Mouse (Mus musculus): ENCODE results near the gene A930017K11Rik. TPM values are rescaled to one million over a fixed set of nuclear protein-coding genes. Genes with fewer than 3 reads are reported as not detected.

The A930017K11Rik gene
- polyA plus RNA-seq, 1 experiment from 2014 or later = 0.21 TPM

GRCm38 (mm10) chr17:25982913-25983312, 30.5 kb upstream of the A930017K11Rik start:
- no peak overlapping the region for H3K4me2 ChIP-seq (ENCODE audit: low read depth, low read length)
- H3K4me3 ChIP-seq (ENCODE audit: low read length) = no peak overlapping the region
- no peak overlapping the region for H3K9ac ChIP-seq (ENCODE audit: low read depth, low read length)
- peaks cover 30% of the 10 kb centered on the region for H3K4me1 ChIP-seq (ENCODE audit: control insufficient read depth, insufficient read depth, low read length)
- WGBS = 83% methylated on average over 3 of the region's 3 CpGs
- no peaks in the 10 kb centered on the region for H3K27me3 ChIP-seq (replicated peaks; ENCODE audit: control insufficient read depth, insufficient read depth, low read length)
- no peaks in the 10 kb centered on the region for H3K9me3 ChIP-seq (ENCODE audit: control insufficient read depth, low read length)
- ATAC-seq = no peak
- no peak overlapping the region; the same call in 1 of the 2 replicates for H3K27ac ChIP-seq (ENCODE audit: low read length)
- 0 out of 2 replicates have a peak, but pooled peaks cover 2% of the 10 kb centered on the region for H3K36me3 ChIP-seq (ENCODE audit: control insufficient read depth, insufficient read depth, low read length)

GRCm38 (mm10) chr17:25980854-25981253, 28.5 kb upstream of the A930017K11Rik start:
- peaks cover 30% of the 10 kb centered on the region for H3K4me1 ChIP-seq (ENCODE audit: control insufficient read depth, insufficient read depth, low read length)
- H3K27me3 ChIP-seq (replicated peaks; ENCODE audit: control insufficient read depth, insufficient read depth, low read length) = no peaks in the 10 kb centered on the region
- H3K9ac ChIP-seq (ENCODE audit: low read depth, low read length) = peak overlapping the region; percentile 39; the same call in 1 of the 2 replicates
- H3K9me3 ChIP-seq (ENCODE audit: control insufficient read depth, low read length) = no peaks in the 10 kb centered on the region
- no peak overlapping the region for H3K4me3 ChIP-seq (ENCODE audit: low read length)
- 81% methylated on average over 5 of the region's 5 CpGs for WGBS
- no peak for ATAC-seq
- peak overlapping the region; percentile 18; the same call in 1 of the 2 replicates for H3K4me2 ChIP-seq (ENCODE audit: low read depth, low read length)
- peak overlapping the region; percentile 89 for H3K27ac ChIP-seq (ENCODE audit: low read length)
- 0 out of 2 replicates have a peak, but pooled peaks cover 2% of the 10 kb centered on the region for H3K36me3 ChIP-seq (ENCODE audit: control insufficient read depth, insufficient read depth, low read length)

GRCm38 (mm10) chr17:25979829-25980738, 27.7 kb upstream of the A930017K11Rik start:
- peaks cover 30% of the 10 kb centered on the region for H3K4me1 ChIP-seq (ENCODE audit: control insufficient read depth, insufficient read depth, low read length)
- H3K27me3 ChIP-seq (replicated peaks; ENCODE audit: control insufficient read depth, insufficient read depth, low read length) = no peaks in the 10 kb centered on the region
- peak; percentile 76 for ATAC-seq
- peak overlapping the region; percentile 39 for H3K9ac ChIP-seq (ENCODE audit: low read depth, low read length)
- H3K9me3 ChIP-seq (ENCODE audit: control insufficient read depth, low read length) = no peaks in the 10 kb centered on the region
- H3K27ac ChIP-seq (ENCODE audit: low read length) = peak overlapping the region; percentile 89
- WGBS = 86% methylated on average over 5 of the region's 5 CpGs
- 0 out of 2 replicates have a peak, but pooled peaks cover 2% of the 10 kb centered on the region for H3K36me3 ChIP-seq (ENCODE audit: control insufficient read depth, insufficient read depth, low read length)
- 0 out of 2 replicates have a peak overlapping the region, but pooled peaks have one; percentile 8 for H3K4me3 ChIP-seq (ENCODE audit: low read length)
- peak overlapping the region; percentile 34 for H3K4me2 ChIP-seq (ENCODE audit: low read depth, low read length)

GRCm38 (mm10) chr17:25970954-25971707, 18.8 kb upstream of the A930017K11Rik start:
- no peaks in the 10 kb centered on the region for H3K27me3 ChIP-seq (replicated peaks; ENCODE audit: control insufficient read depth, insufficient read depth, low read length)
- H3K4me3 ChIP-seq (ENCODE audit: low read length) = no peak overlapping the region
- no peak overlapping the region for H3K27ac ChIP-seq (ENCODE audit: low read length)
- 89% methylated on average over 4 of the region's 4 CpGs for WGBS
- no peak overlapping the region for H3K4me2 ChIP-seq (ENCODE audit: low read depth, low read length)
- no peaks in the 10 kb centered on the region for H3K36me3 ChIP-seq (ENCODE audit: control insufficient read depth, insufficient read depth, low read length)
- ATAC-seq = no peak
- no peaks in the 10 kb centered on the region for H3K9me3 ChIP-seq (ENCODE audit: control insufficient read depth, low read length)
- peaks cover 14% of the 10 kb centered on the region for H3K4me1 ChIP-seq (ENCODE audit: control insufficient read depth, insufficient read depth, low read length)
- H3K9ac ChIP-seq (ENCODE audit: low read depth, low read length) = no peak overlapping the region

- Histone ChIP-seq H3K9me3 (ENCODE audit: control insufficient read depth, low read length) (no peaks in the 10 kb centered on the region), H3K36me3 (ENCODE audit: control insufficient read depth, insufficient read depth, low read length) (no peaks in the 10 kb centered on the region), H3K4me1 (ENCODE audit: control insufficient read depth, insufficient read depth, low read length) (peaks cover 14% of the 10 kb centered on the region), H3K9ac (ENCODE audit: low read depth, low read length) (no peak overlapping the region), H3K27me3 (replicated peaks; ENCODE audit: control insufficient read depth, insufficient read depth, low read length) (no peaks in the 10 kb centered on the region), H3K4me3 (ENCODE audit: low read length) (no peak overlapping the region), H3K27ac (ENCODE audit: low read length) (no peak overlapping the region), H3K4me2 (ENCODE audit: low read depth, low read length) (no peak overlapping the region)
- WGBS = 86% methylated on average over 9 of the region's 9 CpGs
- ATAC-seq = no peak
These were observed 18.1 kb upstream of the A930017K11Rik start for GRCm38 (mm10) chr17:25970448-25970847.

GRCm38 (mm10) chr17:25968176-25968575, 15.8 kb upstream of the A930017K11Rik start:
- Histone ChIP-seq H3K4me3 (ENCODE audit: low read length) (no peak overlapping the region), H3K4me2 (ENCODE audit: low read depth, low read length) (no peak overlapping the region), H3K27ac (ENCODE audit: low read length) (peak overlapping the region; percentile 35; the same call in 1 of the 2 replicates), H3K4me1 (ENCODE audit: control insufficient read depth, insufficient read depth, low read length) (peaks cover 18% of the 10 kb centered on the region), H3K36me3 (ENCODE audit: control insufficient read depth, insufficient read depth, low read length) (no peaks in the 10 kb centered on the region), H3K9ac (ENCODE audit: low read depth, low read length) (no peak overlapping the region), H3K9me3 (ENCODE audit: control insufficient read depth, low read length) (no peaks in the 10 kb centered on the region), H3K27me3 (replicated peaks; ENCODE audit: control insufficient read depth, insufficient read depth, low read length) (no peaks in the 10 kb centered on the region)
- peak; percentile 94 for ATAC-seq
- 58% methylated on average over 1 of the region's 1 CpGs for WGBS

- Histone ChIP-seq H3K27ac (ENCODE audit: low read length) (peak overlapping the region; percentile 35; the same call in 1 of the 2 replicates), H3K36me3 (ENCODE audit: control insufficient read depth, insufficient read depth, low read length) (0 out of 2 replicates have a peak, but pooled peaks cover 2% of the 10 kb centered on the region), H3K4me2 (ENCODE audit: low read depth, low read length) (no peak overlapping the region), H3K9ac (ENCODE audit: low read depth, low read length) (no peak overlapping the region), H3K4me1 (ENCODE audit: control insufficient read depth, insufficient read depth, low read length) (peaks cover 18% of the 10 kb centered on the region), H3K27me3 (replicated peaks; ENCODE audit: control insufficient read depth, insufficient read depth, low read length) (no peaks in the 10 kb centered on the region), H3K9me3 (ENCODE audit: control insufficient read depth, low read length) (no peaks in the 10 kb centered on the region), H3K4me3 (ENCODE audit: low read length) (no peak overlapping the region)
- 43% methylated on average over 3 of the region's 3 CpGs for WGBS
- peak; percentile 15; the same call in 1 of the 2 replicates for ATAC-seq
These were observed 15.3 kb upstream of the A930017K11Rik start for GRCm38 (mm10) chr17:25967652-25968051.

- 74% methylated on average over 7 of the region's 7 CpGs for WGBS
- no peaks in the 10 kb centered on the region for H3K27me3 ChIP-seq (replicated peaks; ENCODE audit: control insufficient read depth, insufficient read depth, low read length)
- H3K4me3 ChIP-seq (ENCODE audit: low read length) = no peak overlapping the region
- no peaks in the 10 kb centered on the region for H3K9me3 ChIP-seq (ENCODE audit: control insufficient read depth, low read length)
- H3K27ac ChIP-seq (ENCODE audit: low read length) = no peak overlapping the region
- 0 out of 2 replicates have a peak, but pooled peaks cover 2% of the 10 kb centered on the region for H3K36me3 ChIP-seq (ENCODE audit: control insufficient read depth, insufficient read depth, low read length)
- H3K4me1 ChIP-seq (ENCODE audit: control insufficient read depth, insufficient read depth, low read length) = peaks cover 18% of the 10 kb centered on the region
- no peak overlapping the region for H3K4me2 ChIP-seq (ENCODE audit: low read depth, low read length)
- no peak overlapping the region for H3K9ac ChIP-seq (ENCODE audit: low read depth, low read length)
- peak; percentile 37 for ATAC-seq
These were observed 11.9 kb upstream of the A930017K11Rik start for GRCm38 (mm10) chr17:25964271-25964670.

GRCm38 (mm10) chr17:25962413-25962905, 10.1 kb upstream of the A930017K11Rik start:
- ATAC-seq = no peak
- H3K4me2 ChIP-seq (ENCODE audit: low read depth, low read length) = no peak overlapping the region
- no peaks in the 10 kb centered on the region for H3K9me3 ChIP-seq (ENCODE audit: control insufficient read depth, low read length)
- WGBS = 92% methylated on average over 7 of the region's 7 CpGs
- H3K27me3 ChIP-seq (replicated peaks; ENCODE audit: control insufficient read depth, insufficient read depth, low read length) = no peaks in the 10 kb centered on the region
- no peak overlapping the region for H3K27ac ChIP-seq (ENCODE audit: low read length)
- no peak overlapping the region for H3K4me3 ChIP-seq (ENCODE audit: low read length)
- H3K4me1 ChIP-seq (ENCODE audit: control insufficient read depth, insufficient read depth, low read length) = peaks cover 7% of the 10 kb centered on the region
- H3K9ac ChIP-seq (ENCODE audit: low read depth, low read length) = no peak overlapping the region
- H3K36me3 ChIP-seq (ENCODE audit: control insufficient read depth, insufficient read depth, low read length) = 0 out of 2 replicates have a peak, but pooled peaks cover 2% of the 10 kb centered on the region

All from intestine, embryonic 16.5 days (tissue).